Mouse (Mus musculus): Measurements from ENCODE around the gene Slc22a21.

GRCm38 (mm10) chr11:53911011-53911410 is 69.1 kb downstream of the Slc22a21 start:
- TF ChIP-seq CTCF (IDR thresholded peaks at IDR 0.05; ENCODE audit: control insufficient read depth, insufficient read depth, insufficient read length) (no peak), MYOG (IDR thresholded peaks at IDR 0.05; ENCODE audit: control insufficient read depth, extremely low read depth, insufficient read length) (no peak), USF1 (IDR thresholded peaks at IDR 0.05; ENCODE audit: low read depth) (no peak)
